15 mouse cellular contexts compared by ENCODE assay signal in genomic region chr10:9531931-9532330, GRCm38 (mm10).
"Had no signal": no experiment of that assay in that cellular context is flagged by ENCODE, and none has a peak within 500 bp of the region (broad histone marks: within the 10 kb centered on the region; RNA-seq: fewer than 3 reads in every experiment).

No protein-coding gene starts in this region.

- H3K4me3 ChIP-seq: neural tube, embryonic 12.5 days; neural tube, embryonic 13.5 days; neural tube, embryonic 15.5 days; stomach, embryonic 15.5 days had no signal

- H3K27ac ChIP-seq: neural tube, embryonic 12.5 days; neural tube, embryonic 13.5 days; neural tube, embryonic 15.5 days; stomach, embryonic 15.5 days; stomach, postnatal 0 days had no signal

- DNase-seq: right cerebral cortex, adult 18-20 months; right cerebral cortex, postnatal 14 days; right cerebral cortex, postnatal 25 days; right cerebral cortex, postnatal 4 days; spleen, adult 18-20 months; thymus, adult 18-20 months; thymus, adult 2 months; thymus, postnatal 14 days; thymus, postnatal 25 days; thymus, postnatal 36 days had no signal

- H3K4me1 ChIP-seq: stomach, embryonic 15.5 days had no signal
